Mouse (Mus musculus) hindbrain, embryonic 12.5 days (tissue): ENCODE results near the gene Rtl10. TPM values are rescaled to one million over a fixed set of nuclear protein-coding genes. Genes with fewer than 3 reads are reported as not detected.

Experiments used
- ATAC-seq: fragments of 200-750 bp; cut with Nextera tagmentation; 2 replicates; pipeline ENCODE4 v1.8.0; 2017; ENCODE audit warnings: moderate TSS enrichment; ENCODE audit not compliant: low FRiP score
- H3K27ac ChIP-seq: fragments of 300-500 bp; sonication (generic); 2 replicates; pipeline ENCODE4 v1.5.1; 2016; ENCODE audit warnings: mild to moderate bottlenecking
- H3K27me3 ChIP-seq: fragments of 300-500 bp; sonication (generic); 2 replicates; pipeline ENCODE4 v1.6.1; 2016; ENCODE audit warnings: mild to moderate bottlenecking
- H3K36me3 ChIP-seq: fragments of 300-500 bp; sonication (generic); 2 replicates; pipeline ENCODE4 v1.6.1; 2016; ENCODE audit warnings: mild to moderate bottlenecking
- H3K4me1 ChIP-seq: fragments of 300-500 bp; sonication (generic); 2 replicates; pipeline ENCODE4 v1.6.1; 2016
- H3K4me2 ChIP-seq: fragments of 300-500 bp; sonication (generic); replicated peaks from 2 replicates; pipeline ENCODE4 v1.6.1; 2016; ENCODE audit warnings: mild to moderate bottlenecking
- H3K4me3 ChIP-seq: fragments of 300-500 bp; sonication (generic); 2 replicates; pipeline ENCODE4 v1.5.1; 2016; ENCODE audit warnings: mild to moderate bottlenecking
- H3K9ac ChIP-seq: fragments of 300-500 bp; sonication (generic); 2 replicates; pipeline ENCODE4 v1.6.1; 2016; ENCODE audit warnings: mild to moderate bottlenecking, moderate library complexity
- H3K9me3 ChIP-seq: fragments of 300-500 bp; sonication (generic); replicated peaks from 2 replicates; pipeline ENCODE4 v1.6.1; 2016; ENCODE audit warnings: mild to moderate bottlenecking
- whole genome bisulfite sequencing: fragments of 180-500 bp; shearing (Covaris S2); methylation state at CpG from one replicate; pipeline ENCODE4 v1.1.7; 2016; 5-methylcytosine and 5-hydroxymethylcytosine counted together
- polyA plus RNA-seq: library from polyadenylated mRNA; unstranded; fragments of >200 nt; fragmentation: Nextera tagmentation; extraction: Ambion mirVana; gene quantifications from 2 replicates; pipeline ENCODE4 v1.2.1, GENCODE M21; 2016

Rtl10 gene
- polyA plus RNA-seq, 1 experiment from 2014 or later: 2.3 TPM

GRCm38 (mm10) chr16:18484794-18485435 is 13.8 kb upstream of the Rtl10 start:
- H3K27me3 ChIP-seq: 0 out of 2 replicates have a peak, but pooled peaks cover 3% of the 10 kb centered on the region
- ATAC-seq: 0 out of 2 replicates have a peak, but pooled peaks have one; percentile 54
- peak overlapping the region; percentile 48 for H3K27ac ChIP-seq
- peak overlapping the region; percentile 37; the same call in 1 of the 2 replicates for H3K9ac ChIP-seq
- H3K36me3 ChIP-seq: no peaks in the 10 kb centered on the region; the same call in 1 of the 2 replicates
- WGBS: 22% methylated on average over 5 of the region's 5 CpGs
- H3K4me3 ChIP-seq: no peak overlapping the region
- no peaks in the 10 kb centered on the region for H3K9me3 ChIP-seq
- H3K4me1 ChIP-seq: peaks cover 18% of the 10 kb centered on the region
- H3K4me2 ChIP-seq: no peak overlapping the region

- Histone ChIP-seq H3K27me3 (0 out of 2 replicates have a peak, but pooled peaks cover 2% of the 10 kb centered on the region), H3K9ac (no peak overlapping the region), H3K4me3 (no peak overlapping the region), H3K4me1 (peaks cover 16% of the 10 kb centered on the region), H3K27ac (no peak overlapping the region), H3K4me2 (no peak overlapping the region), H3K9me3 (no peaks in the 10 kb centered on the region), H3K36me3 (no peaks in the 10 kb centered on the region; the same call in 1 of the 2 replicates)
- 98% methylated on average over 2 of the region's 2 CpGs for WGBS
- no peak for ATAC-seq
Measured at GRCm38 (mm10) chr16:18486126-18486525, 12.6 kb upstream of the Rtl10 start.

- no peak overlapping the region for H3K4me3 ChIP-seq
- 98% methylated on average over 3 of the region's 3 CpGs for WGBS
- no peaks in the 10 kb centered on the region; the same call in 1 of the 2 replicates for H3K27me3 ChIP-seq
- no peak overlapping the region for H3K27ac ChIP-seq
- H3K36me3 ChIP-seq: no peaks in the 10 kb centered on the region
- H3K4me2 ChIP-seq: no peak overlapping the region
- no peaks in the 10 kb centered on the region for H3K4me1 ChIP-seq
- no peak overlapping the region for H3K9ac ChIP-seq
- H3K9me3 ChIP-seq: 0 out of 2 replicates have a peak, but pooled peaks cover 3% of the 10 kb centered on the region
- ATAC-seq: no peak
Measured at GRCm38 (mm10) chr16:18490281-18490680, 8.4 kb upstream of the Rtl10 start.

- Histone ChIP-seq H3K9ac (no peak overlapping the region), H3K9me3 (0 out of 2 replicates have a peak, but pooled peaks cover 3% of the 10 kb centered on the region), H3K4me3 (no peak overlapping the region), H3K4me2 (no peak overlapping the region), H3K27me3 (no peaks in the 10 kb centered on the region; the same call in 1 of the 2 replicates), H3K36me3 (no peaks in the 10 kb centered on the region), H3K27ac (no peak overlapping the region), H3K4me1 (no peaks in the 10 kb centered on the region)
- ATAC-seq: no peak
- 69% methylated on average over 1 of the region's 1 CpGs for WGBS
Measured at GRCm38 (mm10) chr16:18490894-18491293, 7.8 kb upstream of the Rtl10 start.

- H3K4me1 ChIP-seq: peaks cover 16% of the 10 kb centered on the region
- H3K36me3 ChIP-seq: peaks cover 20% of the 10 kb centered on the region
- 0 out of 2 replicates have a peak, but pooled peaks cover 3% of the 10 kb centered on the region for H3K9me3 ChIP-seq
- 10% methylated on average over 6 of the region's 6 CpGs for WGBS
- peak overlapping the region; percentile 90 for H3K27ac ChIP-seq
- peak overlapping the region; percentile 81 for H3K4me2 ChIP-seq
- peak; percentile 76 for ATAC-seq
- H3K4me3 ChIP-seq: peak overlapping the region; percentile 59
- no peaks in the 10 kb centered on the region for H3K27me3 ChIP-seq
- H3K9ac ChIP-seq: peak overlapping the region; percentile 77
Measured at GRCm38 (mm10) chr16:18497865-18498515, 711 bp upstream of the Rtl10 start.

- Histone ChIP-seq H3K9ac (peak overlapping the region; percentile 77), H3K4me3 (peak overlapping the region; percentile 59), H3K36me3 (peaks cover 23% of the 10 kb centered on the region), H3K9me3 (0 out of 2 replicates have a peak, but pooled peaks cover 3% of the 10 kb centered on the region), H3K4me2 (peak overlapping the region; percentile 81), H3K27ac (no peak overlapping the region), H3K4me1 (peaks cover 16% of the 10 kb centered on the region), H3K27me3 (no peaks in the 10 kb centered on the region)
- no peak; the same call in 1 of the 2 replicates for ATAC-seq
- WGBS: under 1% methylated on average over 24 of the region's 24 CpGs
Measured at GRCm38 (mm10) chr16:18498996-18499395, 295 bp downstream of the Rtl10 start.

- Histone ChIP-seq H3K9me3 (no peaks in the 10 kb centered on the region), H3K27ac (no peak overlapping the region), H3K9ac (no peak overlapping the region), H3K27me3 (no peaks in the 10 kb centered on the region), H3K4me3 (no peak overlapping the region), H3K4me2 (no peak overlapping the region), H3K36me3 (peaks cover 23% of the 10 kb centered on the region), H3K4me1 (peaks cover 16% of the 10 kb centered on the region)
- 95% methylated on average over 6 of the region's 6 CpGs for WGBS
- no peak for ATAC-seq
Measured at GRCm38 (mm10) chr16:18501531-18501930, 2.8 kb downstream of the Rtl10 start.

GRCm38 (mm10) chr16:18503566-18504342 is 5.1 kb downstream of the Rtl10 start:
- H3K4me3 ChIP-seq: no peak overlapping the region
- no peaks in the 10 kb centered on the region for H3K9me3 ChIP-seq
- H3K27ac ChIP-seq: no peak overlapping the region
- no peaks in the 10 kb centered on the region for H3K27me3 ChIP-seq
- peaks cover 11% of the 10 kb centered on the region for H3K4me1 ChIP-seq
- no peak overlapping the region for H3K9ac ChIP-seq
- H3K36me3 ChIP-seq: peaks cover 23% of the 10 kb centered on the region
- WGBS: 97% methylated on average over 14 of the region's 14 CpGs
- ATAC-seq: no peak
- H3K4me2 ChIP-seq: no peak overlapping the region

DNA sequence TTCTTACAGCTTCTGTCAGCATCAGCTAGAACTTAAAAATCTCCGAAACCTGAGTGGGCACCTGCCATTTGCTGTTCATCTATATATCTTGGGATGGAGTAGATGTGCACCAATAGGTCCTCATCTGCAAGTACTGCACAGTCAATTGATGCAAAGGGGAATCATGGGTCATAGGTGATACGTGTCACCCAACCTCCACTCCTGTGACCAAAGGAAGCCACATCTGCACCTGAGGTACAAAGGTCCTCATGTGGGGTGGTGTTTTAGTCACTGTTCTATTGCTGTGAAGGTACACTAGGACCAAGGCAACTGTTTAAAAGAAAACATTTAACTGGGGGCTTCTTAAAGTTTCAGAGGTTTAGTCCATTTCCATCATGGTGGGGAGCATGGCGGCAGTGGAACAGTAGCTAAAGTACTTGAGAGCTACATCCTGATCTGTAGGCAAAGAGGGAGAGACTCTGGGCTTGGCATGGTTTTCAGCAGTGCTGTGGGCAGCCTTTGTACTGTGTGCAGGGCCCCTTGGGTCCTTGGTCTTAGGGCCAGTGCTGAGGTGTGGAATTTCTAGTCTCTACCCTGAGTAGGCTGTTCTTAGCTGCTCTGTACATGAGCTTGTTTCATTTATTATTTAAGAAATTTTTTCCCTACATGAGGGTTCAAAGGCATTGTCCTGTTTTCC is 8.0 kb downstream of the Rtl10 start:
- H3K4me1 ChIP-seq: peaks cover 5% of the 10 kb centered on the region; the same call in 1 of the 2 replicates
- no peak overlapping the region for H3K27ac ChIP-seq
- H3K36me3 ChIP-seq: peaks cover 11% of the 10 kb centered on the region
- no peak overlapping the region for H3K4me3 ChIP-seq
- no peak for ATAC-seq
- H3K4me2 ChIP-seq: no peak overlapping the region
- H3K9ac ChIP-seq: no peak overlapping the region
- H3K9me3 ChIP-seq: no peaks in the 10 kb centered on the region
- H3K27me3 ChIP-seq: no peaks in the 10 kb centered on the region; the same call in 1 of the 2 replicates
- WGBS: 99% methylated on average over 3 of the region's 3 CpGs

DNA sequence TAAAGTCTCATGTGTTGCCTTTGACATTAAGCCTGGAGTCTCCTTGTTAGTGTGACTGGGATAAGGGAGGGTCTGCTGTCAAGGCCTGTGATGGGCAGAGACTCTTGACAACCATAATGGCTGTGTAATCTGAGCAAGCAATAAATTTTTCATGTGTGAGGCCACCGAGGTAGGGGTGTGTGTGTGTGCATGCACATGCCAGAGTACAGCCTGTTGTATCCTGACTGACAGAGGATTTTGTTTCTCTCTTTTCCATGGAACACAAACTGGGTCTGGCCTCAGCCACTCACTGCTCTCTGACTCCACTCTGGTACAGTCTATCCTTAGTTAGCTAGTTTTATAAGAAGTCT is 8.5 kb downstream of the Rtl10 start:
- ATAC-seq: no peak
- H3K27ac ChIP-seq: no peak overlapping the region
- H3K9ac ChIP-seq: no peak overlapping the region
- H3K9me3 ChIP-seq: no peaks in the 10 kb centered on the region
- H3K4me3 ChIP-seq: no peak overlapping the region
- H3K4me2 ChIP-seq: no peak overlapping the region
- 90% methylated on average over 1 of the region's 1 CpGs for WGBS
- H3K36me3 ChIP-seq: peaks cover 6% of the 10 kb centered on the region
- H3K4me1 ChIP-seq: peaks cover 5% of the 10 kb centered on the region; the same call in 1 of the 2 replicates
- H3K27me3 ChIP-seq: no peaks in the 10 kb centered on the region; the same call in 1 of the 2 replicates

DNA sequence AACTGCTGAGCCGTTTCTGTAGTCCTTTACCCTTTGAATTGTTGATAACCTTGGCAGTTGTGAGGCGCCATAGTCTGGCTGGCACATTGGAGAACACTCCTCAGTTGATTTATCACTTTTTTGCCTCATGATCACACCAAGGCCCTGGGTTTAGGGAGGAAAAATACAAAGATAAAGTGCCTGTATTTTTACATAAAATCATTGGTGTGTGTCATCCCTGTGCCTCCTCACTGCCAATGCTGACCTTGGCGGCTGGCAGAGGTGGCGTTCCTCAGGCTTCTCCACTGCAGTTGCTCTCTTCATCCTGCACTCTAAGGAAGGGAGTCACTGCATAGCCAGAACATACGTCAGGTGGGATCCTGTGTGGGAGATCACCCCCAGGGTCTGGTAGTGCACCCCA is 13.0 kb downstream of the Rtl10 start:
- WGBS: 91% methylated on average over 5 of the region's 5 CpGs
- H3K4me1 ChIP-seq: peaks cover 5% of the 10 kb centered on the region; the same call in 1 of the 2 replicates
- no peak overlapping the region for H3K4me3 ChIP-seq
- H3K9me3 ChIP-seq: no peaks in the 10 kb centered on the region
- no peak overlapping the region for H3K27ac ChIP-seq
- no peak overlapping the region for H3K9ac ChIP-seq
- no peaks in the 10 kb centered on the region for H3K36me3 ChIP-seq
- H3K4me2 ChIP-seq: no peak overlapping the region
- H3K27me3 ChIP-seq: no peaks in the 10 kb centered on the region; the same call in 1 of the 2 replicates
- ATAC-seq: no peak
